Mouse (Mus musculus) gastrocnemius, adult 2 months (tissue): ENCODE data around the gene 4930415O20Rik. TPM values are rescaled to one million over a fixed set of nuclear protein-coding genes. Genes with fewer than 3 reads are reported as not detected.

ENCODE experiments used
- DNase-seq: peaks from one replicate; pipeline ENCODE4 v3.0.0; 2022
- H3K27ac ChIP-seq: fragments of 200-600 bp; 2 replicates; pipeline ENCODE4 v1.8.1; 2022; ENCODE audit warnings: mild to moderate bottlenecking
- H3K4me3 ChIP-seq: fragments of 200-600 bp; 2 replicates; pipeline ENCODE4 v1.8.1; 2022; ENCODE audit warnings: mild to moderate bottlenecking, moderate library complexity
- CTCF ChIP-seq: fragments of 200-600 bp; IDR thresholded peaks from 2 replicates; pipeline ENCODE4 v1.8.1; 2022; ENCODE audit warnings: antibody characterized with exemption, mild to moderate bottlenecking, moderate library complexity
- intact Hi-C: fragments of 180-260 bp; cut with DNase I; formaldehyde crosslinking; loops from one replicate; pipeline ENCODE4 v1.15.1; 2025
- total RNA-seq, 2 experiments: library from RNA; stranded (reverse); gene quantifications; 2 replicates each; pipeline ENCODE4 v1.2.3; 2021

4930415O20Rik gene
- total RNA-seq, 2 experiments from 2014 or later: 1.2 TPM; not detected in 1

DNA sequence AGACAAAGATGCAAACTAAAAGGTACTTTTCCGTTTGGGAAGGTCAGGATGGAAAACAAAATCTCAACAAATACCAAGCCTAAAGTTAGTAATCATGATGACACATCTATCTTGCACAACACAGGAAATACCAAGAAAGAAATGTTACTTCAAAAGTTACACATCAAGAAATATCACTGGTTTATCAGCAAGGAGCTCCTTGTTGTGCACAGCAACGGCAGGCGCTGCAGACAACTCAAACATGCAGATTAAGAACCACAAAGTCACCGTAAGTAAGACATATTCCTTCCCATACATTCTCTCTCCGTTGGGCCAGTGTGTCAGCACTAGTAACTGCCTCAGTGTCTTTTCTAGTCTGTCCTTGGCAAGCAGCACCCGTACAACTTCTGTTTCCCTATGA, 29.7 kb upstream of the 4930415O20Rik start:
- TF ChIP-seq CTCF: no peak
- no peak for DNase-seq
- Histone ChIP-seq H3K27ac (peak overlapping the region; percentile 87), H3K4me3 (no peak overlapping the region)
- intact Hi-C loops: no loop called here

DNA sequence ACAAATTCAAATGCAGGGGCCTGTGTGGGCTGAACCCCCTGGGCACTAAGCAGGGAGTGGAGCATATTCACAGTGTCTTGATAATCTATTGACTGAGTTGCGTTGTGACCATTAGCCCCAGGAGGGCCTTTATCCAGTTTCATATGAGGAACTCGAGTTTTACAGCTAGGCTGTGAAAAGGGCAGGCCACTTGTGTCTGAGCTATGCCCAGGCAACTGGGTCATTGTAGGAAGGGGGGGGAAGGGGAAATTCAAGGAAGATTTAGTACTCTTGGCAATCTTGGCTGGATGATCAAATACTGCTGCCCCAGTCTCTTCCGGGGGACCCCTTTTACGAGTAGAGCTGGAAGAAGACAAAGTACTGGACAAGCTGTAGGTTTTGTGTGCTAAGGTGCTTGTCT, 27.5 kb upstream of the 4930415O20Rik start:
- intact Hi-C loops: no loop called here
- Histone ChIP-seq H3K4me3 (no peak overlapping the region), H3K27ac (peak overlapping the region; percentile 87)
- DNase-seq: peak; percentile 43
- TF ChIP-seq CTCF: no peak

- DNase-seq: no peak
- intact Hi-C loops: no loop called here
- Histone ChIP-seq H3K27ac (peak overlapping the region; percentile 87; the same call in 1 of the 2 replicates), H3K4me3 (no peak overlapping the region)
- TF ChIP-seq CTCF: no peak
Observed at GRCm38 (mm10) chr15:98545151-98545550, 25.7 kb upstream of the 4930415O20Rik start.

DNA sequence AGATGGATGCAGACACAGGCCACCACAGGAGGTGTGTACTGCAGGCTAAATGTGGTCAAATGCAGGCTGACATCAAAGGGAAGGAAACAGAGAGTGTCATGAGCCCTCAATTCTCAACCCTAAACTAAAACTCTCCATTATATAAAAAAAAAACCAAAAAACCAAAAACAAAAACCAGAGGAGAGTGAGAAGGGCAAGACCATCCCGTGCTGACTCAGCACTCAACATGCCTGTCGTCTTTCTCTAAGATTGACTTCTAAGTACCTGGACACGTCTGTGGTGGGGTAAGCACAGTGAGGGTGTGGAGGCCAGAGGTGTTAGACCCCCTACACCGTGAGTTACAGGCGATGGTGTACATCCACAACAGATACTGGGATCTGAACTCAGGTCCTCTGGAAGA, 24.0 kb upstream of the 4930415O20Rik start:
- no peak overlapping the region for H3K27ac ChIP-seq
- DNase-seq: no peak
- no peak overlapping the region for H3K4me3 ChIP-seq
- intact Hi-C loops: no loop called here
- no peak for TF ChIP-seq CTCF

GRCm38 (mm10) chr15:98552758-98553157, 18.0 kb upstream of the 4930415O20Rik start:
- intact Hi-C loops: loop anchor here (1.0 kb wide), 1 partner anchor 11 kb away; no protein-coding TSS in a partner anchor
- Histone ChIP-seq H3K4me3 (no peak overlapping the region), H3K27ac (no peak overlapping the region)
- DNase-seq: no peak
- no peak for TF ChIP-seq CTCF

- Histone ChIP-seq H3K4me3 (no peak overlapping the region), H3K27ac (peak overlapping the region; percentile 52)
- no peak for TF ChIP-seq CTCF
- intact Hi-C loops: no loop called here
- peak; percentile 75 for DNase-seq
Observed at GRCm38 (mm10) chr15:98555881-98556280, 14.9 kb upstream of the 4930415O20Rik start.

- no peak for TF ChIP-seq CTCF
- no peak for DNase-seq
- intact Hi-C loops: no loop called here
- Histone ChIP-seq H3K27ac (no peak overlapping the region), H3K4me3 (no peak overlapping the region)
Observed at GRCm38 (mm10) chr15:98557186-98557585, 13.6 kb upstream of the 4930415O20Rik start.

DNA sequence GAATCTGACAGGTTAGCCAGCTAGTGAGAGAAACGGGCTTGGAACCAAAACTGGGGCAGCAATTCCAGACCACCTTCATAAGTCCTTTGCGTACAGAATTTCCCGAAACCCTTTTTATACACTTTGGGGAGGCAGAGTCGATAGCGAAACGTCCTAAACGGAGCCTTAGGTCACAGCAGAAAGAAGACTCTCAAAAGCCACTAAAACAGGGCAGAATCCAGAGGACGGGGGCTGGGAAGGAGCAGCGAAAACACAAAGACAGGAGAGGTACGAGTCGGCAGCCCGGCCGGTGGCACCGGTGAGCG, 3.9 kb upstream of the 4930415O20Rik start:
- H3K4me3 ChIP-seq: peak overlapping the region; percentile 84
- DNase-seq: no peak
- intact Hi-C loops: loop anchor here (5.0 kb wide), 2 partner anchors 35 to 55 kb away; partner anchors contain the start of gene Kansl2
- H3K27ac ChIP-seq: peak overlapping the region; percentile 98
- TF ChIP-seq CTCF: no peak

DNA sequence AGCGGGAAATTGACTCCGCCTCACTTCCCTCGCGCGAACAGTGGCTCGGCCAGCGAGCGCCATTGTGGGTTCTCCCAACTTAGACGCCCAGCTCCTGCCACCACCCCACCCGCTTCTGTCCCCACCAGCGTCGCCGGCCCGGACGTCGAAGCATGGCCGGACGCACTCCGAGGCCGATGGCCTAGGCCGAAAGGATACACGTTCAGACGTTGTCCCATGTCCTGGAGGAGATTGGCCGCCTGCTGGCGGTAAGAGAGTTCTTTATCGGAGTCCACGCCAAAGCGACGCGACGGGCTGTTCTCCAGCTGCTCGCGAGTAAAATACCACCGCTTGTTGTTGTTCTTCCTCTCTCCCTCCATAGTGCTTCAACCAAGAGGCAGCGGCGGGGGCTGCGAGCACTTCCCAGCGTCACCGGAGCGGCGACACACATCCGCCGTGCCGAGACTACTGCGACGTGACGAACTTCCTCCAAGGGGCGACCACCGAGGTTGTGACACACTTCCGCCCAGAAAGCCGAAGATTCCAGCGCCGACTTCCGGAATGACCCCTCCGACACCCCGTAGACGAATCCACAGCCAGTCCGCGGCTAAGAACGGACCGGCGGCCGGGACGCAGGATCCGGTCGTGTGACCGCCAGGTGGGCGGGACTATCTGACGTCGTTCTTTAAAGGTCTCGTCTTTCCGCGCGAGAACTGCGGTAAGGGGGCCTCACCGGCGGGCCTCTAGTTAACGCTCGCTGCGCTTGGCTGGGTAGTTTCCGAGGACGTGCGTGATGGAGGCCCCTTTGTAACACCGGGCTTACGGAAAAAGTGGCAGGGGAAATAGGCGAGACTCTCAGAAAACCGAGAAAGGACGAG, 3.3 kb upstream of the 4930415O20Rik start:
- peak overlapping the region; percentile 98 for H3K27ac ChIP-seq
- intact Hi-C loops: loop anchor here (5.0 kb wide), 2 partner anchors 35 to 55 kb away; partner anchors contain the start of gene Kansl2
- peak; percentile 100 for DNase-seq
- TF ChIP-seq CTCF: peak; percentile 57
- H3K4me3 ChIP-seq: peak overlapping the region; percentile 84

DNA sequence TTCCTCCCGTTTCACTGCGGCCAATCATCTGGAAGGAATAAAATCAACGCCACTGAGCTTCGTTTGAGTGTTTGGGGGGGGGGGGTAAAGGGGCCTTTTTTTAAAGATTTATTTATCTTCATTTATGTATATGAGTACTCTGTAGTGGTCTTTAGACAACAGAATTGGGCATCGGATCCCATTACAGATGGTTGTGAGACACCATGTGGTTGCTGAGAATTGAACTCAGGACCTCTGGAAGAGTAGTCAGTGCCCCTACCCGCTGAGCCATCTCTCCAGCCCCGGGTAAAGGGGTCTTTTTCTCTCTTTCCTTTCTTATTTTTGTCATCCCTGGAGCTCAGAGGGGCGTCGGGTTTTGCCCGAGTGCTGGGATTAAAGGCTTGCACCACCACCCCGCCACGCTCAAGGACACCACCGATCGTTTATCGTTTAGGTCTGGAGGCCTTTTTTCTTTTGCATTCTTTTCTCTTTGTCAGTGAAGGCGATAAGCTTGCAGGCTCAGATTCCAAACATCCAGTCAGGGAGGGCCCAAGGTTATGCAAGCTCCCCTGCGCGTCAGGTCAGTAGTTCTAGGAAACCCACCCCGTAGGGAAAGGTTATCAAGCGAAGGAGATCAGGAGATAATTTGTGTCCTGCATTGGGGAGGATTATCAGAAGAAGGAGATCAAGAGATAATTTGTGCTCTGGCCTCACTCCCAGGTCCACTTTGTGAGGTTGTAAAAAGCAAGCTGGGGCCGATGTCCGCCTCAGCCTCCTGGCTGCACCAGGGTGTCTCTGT, 2.4 kb upstream of the 4930415O20Rik start:
- peak; percentile 17 for DNase-seq
- TF ChIP-seq CTCF: no peak
- intact Hi-C loops: loop anchor here (5.0 kb wide), 2 partner anchors 36 to 56 kb away; partner anchors contain the start of gene Kansl2
- peak overlapping the region; percentile 98 for H3K27ac ChIP-seq
- H3K4me3 ChIP-seq: peak overlapping the region; percentile 84

- Histone ChIP-seq H3K4me3 (peak overlapping the region; percentile 84), H3K27ac (no peak overlapping the region)
- DNase-seq: no peak
- intact Hi-C loops: loop anchor here (5.0 kb wide), 2 partner anchors 37 to 57 kb away; partner anchors contain the start of gene Kansl2
- TF ChIP-seq CTCF: no peak
Observed at GRCm38 (mm10) chr15:98569216-98569615, 1.6 kb upstream of the 4930415O20Rik start.

DNA sequence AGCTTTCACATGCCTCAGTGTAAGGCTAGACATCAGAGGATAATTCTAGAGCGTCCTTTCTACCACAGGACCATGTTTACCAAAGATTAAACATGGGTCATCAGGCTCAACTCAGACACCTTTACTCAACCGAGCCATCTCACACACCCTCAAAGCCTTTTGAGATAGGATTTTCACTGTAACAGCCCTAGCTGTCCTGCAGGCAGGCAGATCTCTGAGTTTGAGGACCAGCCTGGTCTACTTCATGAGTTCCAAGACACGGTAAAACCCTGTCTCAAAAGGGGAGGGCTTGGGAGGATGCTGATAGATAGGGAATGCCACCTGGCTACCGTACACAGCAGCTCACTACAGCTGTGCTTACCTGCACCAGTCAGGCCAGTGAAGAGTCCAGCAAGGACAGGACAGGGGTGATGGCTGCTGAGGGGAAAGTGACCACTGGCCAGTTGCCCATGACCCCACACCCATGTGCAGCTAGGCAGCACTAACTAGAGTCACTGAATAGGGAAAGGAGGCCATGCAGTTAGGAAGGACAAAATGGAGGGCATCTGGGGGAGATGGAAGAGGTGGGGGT, 924 bp upstream of the 4930415O20Rik start:
- DNase-seq: peak; percentile 17
- Histone ChIP-seq H3K27ac (no peak overlapping the region), H3K4me3 (no peak overlapping the region)
- no peak for TF ChIP-seq CTCF
- intact Hi-C loops: loop anchor here (5.0 kb wide), 2 partner anchors 38 to 58 kb away; partner anchors contain the start of gene Kansl2
